Mouse (Mus musculus) stomach, postnatal 0 days (tissue): ENCODE measurements at regions not wholly inside any gene's neighbourhood (a gene's known extent, or its start where the extent isn't known, plus 50 kb on each side); places are given as distances from the start of the nearest gene placed in this dataset.
"Not testable (repeated sequence)": the region's sequence is repeated elsewhere in the genome, so short reads cannot be mapped to it uniquely, and the experiment has no call there.

Source experiments
- ATAC-seq: fragments of 200-750 bp; cut with Nextera tagmentation; 2 replicates; pipeline ENCODE4 v1.8.0; 2017; ENCODE audit not compliant: low FRiP score, low TSS enrichment
- DNase-seq: peaks from one replicate; pipeline ENCODE4 v3.0.0-alpha.2; 2016; ENCODE audit warnings: low spot score
- H3K27ac ChIP-seq: fragments of 300-500 bp; sonication (generic); replicated peaks from 2 replicates; pipeline ENCODE4 v1.5.1; 2014; ENCODE audit warnings: mild to moderate bottlenecking, control low read depth
- H3K27me3 ChIP-seq: fragments of 300-500 bp; sonication (generic); 2 replicates; pipeline ENCODE4 v1.6.1; 2014; ENCODE audit warnings: low read length; ENCODE audit not compliant: control insufficient read depth, insufficient read depth
- H3K36me3 ChIP-seq: fragments of 300-500 bp; sonication (generic); 2 replicates; pipeline ENCODE4 v1.6.1; 2014; ENCODE audit warnings: low read length, mixed read lengths; ENCODE audit not compliant: control insufficient read depth, insufficient read depth
- H3K4me1 ChIP-seq: fragments of 300-500 bp; sonication (generic); replicated peaks from 2 replicates; pipeline ENCODE4 v1.6.1; 2014; ENCODE audit warnings: antibody characterized with exemption; ENCODE audit not compliant: control insufficient read depth, insufficient read depth
- H3K4me2 ChIP-seq: fragments of 300-500 bp; sonication (generic); replicated peaks from 2 replicates; pipeline ENCODE4 v1.6.1; 2014; ENCODE audit warnings: low read depth, mild to moderate bottlenecking, control low read depth, moderate library complexity
- H3K4me3 ChIP-seq: fragments of 300-500 bp; sonication (generic); 2 replicates; pipeline ENCODE4 v1.5.1; 2014; ENCODE audit warnings: low read depth, low read length, control low read depth
- H3K9ac ChIP-seq: fragments of 300-500 bp; sonication (generic); 2 replicates; pipeline ENCODE4 v1.6.1; 2014; ENCODE audit warnings: mild to moderate bottlenecking, low read length, control low read depth, mixed read lengths
- H3K9me3 ChIP-seq: fragments of 300-500 bp; sonication (generic); 2 replicates; pipeline ENCODE4 v1.6.1; 2016; ENCODE audit warnings: low read length; ENCODE audit not compliant: control insufficient read depth
- CTCF ChIP-seq: IDR thresholded peaks from 2 replicates; pipeline ENCODE4 v1.5.1; 2016; ENCODE audit warnings: antibody characterized with exemption, low read depth, mild to moderate bottlenecking, moderate library complexity
- WGBS: fragments of 180-500 bp; shearing (Covaris S2); extraction: QIAGEN DNeasy Blood & Tissue Kit; methylation state at CpG from one replicate; pipeline ENCODE4 v1.1.7; 2014; 5-methylcytosine and 5-hydroxymethylcytosine counted together

DNA sequence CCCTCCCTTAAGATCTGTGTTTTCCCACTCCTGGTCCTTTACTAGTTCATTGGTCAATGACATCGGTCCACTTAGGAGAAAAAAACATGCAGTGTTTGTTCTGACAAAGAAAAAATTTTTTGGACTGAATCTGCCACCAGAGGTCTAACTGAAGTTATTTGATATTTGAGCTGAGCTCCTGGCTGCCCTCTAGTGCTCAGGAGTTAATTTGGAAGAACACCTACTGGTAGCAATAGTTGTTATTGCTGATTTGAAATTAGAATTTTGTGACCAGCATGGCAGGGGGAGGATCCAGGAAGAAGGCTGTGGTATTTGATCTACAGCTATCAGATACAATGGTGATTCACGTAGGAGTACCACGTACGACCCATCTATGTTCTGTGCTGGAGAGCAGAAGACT lies 777.7 kb upstream of the Olfr1507 start:
- not testable (repeated sequence) for H3K4me1 ChIP-seq, H3K9ac ChIP-seq, ATAC-seq, H3K9me3 ChIP-seq, DNase-seq, H3K27ac ChIP-seq, H3K4me2 ChIP-seq, H3K27me3 ChIP-seq, H3K4me3 ChIP-seq, H3K36me3 ChIP-seq
- 83% methylated on average over 3 of the region's 4 CpGs for WGBS

DNA sequence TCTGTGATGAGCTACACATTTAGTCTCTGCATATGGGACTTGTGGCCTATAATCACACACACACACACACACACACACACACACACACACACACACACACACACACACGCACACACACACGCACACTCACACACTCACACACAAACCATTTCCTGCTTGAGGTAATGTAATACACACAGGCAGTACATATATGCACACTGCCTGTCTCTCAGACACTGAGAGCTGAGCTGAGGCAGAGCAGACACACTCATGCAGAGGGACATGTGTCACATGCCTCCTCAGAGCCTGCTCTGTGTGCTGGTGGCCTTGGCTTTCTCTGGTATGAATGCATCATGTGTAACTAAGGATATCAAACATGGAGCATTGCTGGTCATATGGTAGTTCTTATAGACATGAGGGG lies 772.1 kb upstream of the Olfr1507 start:
- WGBS = 50% methylated on average over 1 of the region's 2 CpGs
- H3K27ac ChIP-seq, H3K36me3 ChIP-seq, H3K27me3 ChIP-seq, ATAC-seq, H3K4me3 ChIP-seq, DNase-seq, H3K9ac ChIP-seq, H3K4me1 ChIP-seq, H3K4me2 ChIP-seq, H3K9me3 ChIP-seq: not testable (repeated sequence)

DNA sequence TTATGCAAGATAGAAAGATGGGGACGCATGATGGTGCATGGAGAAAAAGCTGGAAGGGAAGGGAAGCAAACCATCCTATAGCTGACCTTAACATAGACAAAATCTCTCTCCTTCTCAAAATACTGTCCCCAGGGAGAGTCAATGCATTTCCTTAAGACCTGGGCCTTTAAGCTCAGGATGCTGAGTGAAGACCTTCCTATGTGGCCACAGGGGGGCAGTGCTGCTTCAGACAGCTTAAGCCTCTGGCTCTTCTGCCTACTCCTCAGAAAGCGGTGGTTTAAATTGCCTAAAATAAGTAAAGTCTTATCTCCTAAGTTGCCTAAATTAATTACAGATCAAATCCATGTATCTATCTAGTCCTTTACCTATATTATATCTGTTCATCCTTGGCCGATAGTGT lies 760.4 kb upstream of the Olfr1507 start:
- H3K9ac ChIP-seq, H3K4me2 ChIP-seq, DNase-seq, H3K9me3 ChIP-seq, H3K27me3 ChIP-seq, H3K4me3 ChIP-seq, H3K4me1 ChIP-seq, H3K27ac ChIP-seq, ATAC-seq, H3K36me3 ChIP-seq: not testable (repeated sequence)
- 0 out of 2 replicates have a peak, but pooled peaks have one; percentile 17 for TF ChIP-seq CTCF
- no CpG with 5 or more reads among the region's 3 CpGs for WGBS

DNA sequence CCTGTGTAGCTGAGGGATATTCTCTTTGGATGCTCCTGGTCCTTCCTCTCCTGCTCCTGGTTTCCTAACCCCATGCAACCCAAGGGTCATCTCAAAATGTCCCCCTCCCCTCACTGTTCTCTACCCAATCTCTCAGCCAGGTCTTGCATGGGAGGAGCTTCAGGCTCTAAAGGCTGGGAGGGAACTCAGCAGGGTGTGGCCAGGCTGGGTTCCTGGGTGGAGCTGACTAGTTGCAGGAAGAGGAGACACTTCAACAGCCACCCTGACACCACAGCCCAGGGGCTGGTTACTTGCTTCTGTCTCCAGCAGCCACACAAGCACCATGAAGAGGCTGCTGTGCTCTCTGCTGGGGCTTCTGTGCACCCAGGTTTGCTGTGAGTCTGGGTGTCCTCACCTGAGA lies 757.9 kb upstream of the Olfr1507 start:
- not testable (repeated sequence) for H3K4me2 ChIP-seq, H3K9ac ChIP-seq, ATAC-seq, H3K9me3 ChIP-seq, DNase-seq, H3K4me3 ChIP-seq, H3K27ac ChIP-seq, H3K27me3 ChIP-seq, H3K36me3 ChIP-seq, H3K4me1 ChIP-seq

DNA sequence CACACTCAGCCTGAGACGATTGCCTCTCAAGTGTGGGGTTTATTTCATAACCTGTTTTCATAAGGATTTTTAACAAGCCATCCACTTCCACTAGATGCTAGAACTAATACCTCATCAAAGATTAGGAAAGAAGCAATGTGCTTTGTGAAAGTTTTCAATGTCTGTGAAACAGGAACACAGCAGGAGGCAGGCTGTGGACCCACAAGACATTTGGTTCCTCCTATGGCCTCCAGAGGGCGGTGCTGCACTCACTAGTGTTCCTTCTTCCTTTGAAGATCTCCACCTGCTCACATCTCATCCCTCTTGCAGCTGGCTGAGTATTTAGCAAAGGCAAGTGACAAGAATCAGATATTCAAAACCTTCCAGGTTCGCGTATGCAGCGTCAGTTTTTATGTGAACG lies 735.6 kb upstream of the Olfr1507 start:
- not testable (repeated sequence) for H3K27ac ChIP-seq, H3K4me3 ChIP-seq, H3K9me3 ChIP-seq, H3K27me3 ChIP-seq, H3K4me2 ChIP-seq, H3K36me3 ChIP-seq, H3K4me1 ChIP-seq, ATAC-seq, H3K9ac ChIP-seq, DNase-seq
- no CpG with 5 or more reads among the region's 6 CpGs for WGBS

DNA sequence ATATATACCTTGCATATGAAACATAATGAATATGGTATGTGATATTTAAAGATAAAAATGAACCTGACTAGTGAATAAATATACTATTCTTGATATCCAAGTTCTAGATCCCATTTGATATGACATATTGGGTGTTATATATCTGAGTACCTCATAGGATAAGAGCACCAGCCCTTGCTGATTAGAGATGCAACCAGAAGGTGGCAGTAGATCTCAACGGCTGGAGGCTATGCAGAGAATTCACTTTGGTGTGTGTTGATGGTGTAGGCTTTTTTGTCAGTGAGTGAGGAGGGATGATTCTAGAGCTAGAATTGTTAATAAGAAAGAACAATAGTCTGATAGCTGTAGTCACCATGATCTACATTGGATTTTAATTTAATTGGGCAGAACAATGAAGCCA lies 729.2 kb upstream of the Olfr1507 start:
- H3K4me2 ChIP-seq, H3K9me3 ChIP-seq, H3K4me3 ChIP-seq, H3K36me3 ChIP-seq, H3K27me3 ChIP-seq, H3K27ac ChIP-seq, ATAC-seq, H3K4me1 ChIP-seq, DNase-seq, H3K9ac ChIP-seq: not testable (repeated sequence)
- no CpG with 5 or more reads among the region's 1 CpGs for WGBS

DNA sequence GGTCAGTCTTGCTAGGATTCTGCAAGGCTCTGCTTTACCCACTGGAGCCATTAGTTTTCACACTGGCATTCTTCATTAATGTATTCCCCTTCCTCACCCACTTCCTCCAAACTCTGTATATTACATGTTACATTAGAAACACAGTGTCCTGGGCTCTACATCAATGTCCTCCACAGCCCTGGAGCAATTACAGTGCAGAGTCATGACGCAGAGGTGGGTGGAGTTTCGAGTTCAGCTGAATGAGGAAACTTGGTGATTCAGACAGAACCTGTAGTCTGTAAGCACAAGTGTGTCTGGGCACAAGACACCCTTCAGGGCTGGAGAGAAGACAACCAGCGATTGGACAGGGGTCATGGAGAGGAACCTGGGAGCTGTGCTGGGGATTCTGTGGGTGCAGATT lies 715.0 kb upstream of the Olfr1507 start:
- H3K9me3 ChIP-seq, ATAC-seq, H3K4me2 ChIP-seq, DNase-seq, H3K27me3 ChIP-seq, H3K4me3 ChIP-seq, H3K4me1 ChIP-seq, H3K27ac ChIP-seq, H3K36me3 ChIP-seq, H3K9ac ChIP-seq: not testable (repeated sequence)
- WGBS = no CpG with 5 or more reads among the region's 3 CpGs

DNA sequence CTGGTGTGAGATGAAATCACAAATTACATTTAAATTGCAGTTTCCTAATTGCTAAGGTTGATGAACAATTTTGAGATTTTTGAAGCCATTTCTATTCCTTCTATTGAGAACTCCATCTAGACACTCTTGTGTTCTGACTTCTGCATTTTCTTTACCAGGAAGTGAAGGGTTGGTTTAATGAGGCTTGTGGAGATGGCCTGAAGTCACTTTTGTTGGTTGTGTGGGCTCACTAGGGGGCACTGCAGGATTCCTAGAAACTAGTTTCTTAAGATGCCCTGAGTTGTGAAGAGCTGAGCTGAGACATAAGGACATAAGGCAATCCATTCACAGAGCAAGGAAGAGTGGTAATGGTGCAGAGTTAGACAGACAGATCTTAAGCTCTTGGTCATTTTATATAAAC lies 713.7 kb upstream of the Olfr1507 start:
- ATAC-seq = not testable (repeated sequence)

DNA sequence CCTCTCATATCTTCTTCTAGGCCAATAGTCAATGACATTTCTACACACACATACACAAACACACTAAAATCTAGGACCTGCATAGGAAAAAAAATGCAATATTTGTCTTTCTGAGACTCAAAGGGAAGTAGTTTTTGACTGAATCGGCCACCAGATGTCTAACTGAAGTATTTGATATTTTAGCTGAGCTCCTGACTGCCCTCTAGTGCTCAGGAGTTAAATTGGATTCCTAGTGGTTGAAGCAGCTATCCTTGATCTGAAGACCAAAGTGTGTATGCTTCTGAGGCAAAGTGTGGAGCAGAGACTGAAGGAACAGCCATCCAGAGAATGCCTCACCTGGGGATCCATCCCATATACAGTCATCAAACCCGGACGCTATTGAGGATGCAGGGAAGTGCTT lies 695.4 kb upstream of the Olfr1507 start:
- H3K27ac ChIP-seq, ATAC-seq, H3K4me2 ChIP-seq, H3K4me3 ChIP-seq, H3K27me3 ChIP-seq, H3K9me3 ChIP-seq, H3K4me1 ChIP-seq, H3K9ac ChIP-seq, DNase-seq, H3K36me3 ChIP-seq: not testable (repeated sequence)
- no CpG with 5 or more reads among the region's 3 CpGs for WGBS

More for the DNA sequence above, 713.7 kb upstream of the Olfr1507 start:
- H3K27ac ChIP-seq, H3K4me1 ChIP-seq, H3K36me3 ChIP-seq, DNase-seq, H3K4me2 ChIP-seq, H3K4me3 ChIP-seq, H3K9ac ChIP-seq, H3K9me3 ChIP-seq, H3K27me3 ChIP-seq: not testable (repeated sequence)

DNA sequence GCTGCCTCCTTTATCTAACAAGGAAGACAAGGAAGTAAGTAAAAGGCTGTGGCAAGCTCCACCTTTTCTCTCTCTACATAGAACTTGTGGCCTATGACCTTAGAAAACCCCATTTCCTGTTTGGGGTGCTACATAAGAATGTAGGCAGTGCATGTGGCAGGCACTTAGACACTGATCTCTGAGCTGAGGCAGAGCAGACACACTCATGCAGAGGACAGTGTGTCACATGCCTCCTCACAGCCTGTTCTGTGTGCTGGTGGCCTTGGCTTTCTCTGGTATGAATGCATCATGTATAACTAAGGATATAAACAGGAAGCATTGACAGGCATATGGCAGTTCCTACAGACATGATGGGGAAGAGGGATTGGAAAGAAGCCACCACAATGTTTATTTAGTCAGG lies 678.5 kb upstream of the Olfr1507 start:
- not testable (repeated sequence) for H3K9me3 ChIP-seq

More for the DNA sequence above, 678.5 kb upstream of the Olfr1507 start:
- H3K4me2 ChIP-seq, H3K27ac ChIP-seq, H3K4me1 ChIP-seq, DNase-seq, H3K9ac ChIP-seq, H3K36me3 ChIP-seq, H3K4me3 ChIP-seq, H3K27me3 ChIP-seq: not testable (repeated sequence)
- ATAC-seq = peak; percentile 64
